Mouse (Mus musculus): ENCODE data around the gene Lcn12. TPM values are rescaled to one million over a fixed set of nuclear protein-coding genes. Genes with fewer than 3 reads are reported as not detected.
A peak's percentile ranks its signal among the peaks of the same experiment; 100 is the strongest.

Gene Lcn12
- polyA plus RNA-seq (2015; fragmentation: Nextera tagmentation; extraction: Ambion mirVana) = not detected in 2 replicates

- no peaks in the 10 kb centered on the region for H3K9me3 ChIP-seq (replicated peaks; ENCODE audit: control insufficient read depth, low read length)
- H3K27ac ChIP-seq (ENCODE audit: low read length) = no peak within 1 kb of the TSS
- no peak within 1 kb of the TSS for H3K4me3 ChIP-seq (replicated peaks; ENCODE audit: low read length)
- H3K4me2 ChIP-seq (ENCODE audit: low read depth, low read length) = no peak within 1 kb of the TSS
- no peaks in the 10 kb centered on the region for H3K27me3 ChIP-seq (ENCODE audit: control insufficient read depth, insufficient read depth, low read length)
- H3K9ac ChIP-seq (ENCODE audit: low read length) = no peak within 1 kb of the TSS
- ATAC-seq (ENCODE audit: insufficient read depth, low FRiP score) = no peak
- H3K36me3 ChIP-seq (ENCODE audit: control insufficient read depth, insufficient read depth, low read length) = no peaks in the 10 kb centered on the region
- no peaks in the 10 kb centered on the region for H3K4me1 ChIP-seq (ENCODE audit: control insufficient read depth, insufficient read depth, low read length)
- WGBS = 89% methylated on average over 5 of the region's 5 CpGs
Measured at GRCm38 (mm10) chr2:25493476-25493961, at the start of gene Lcn12. Lcn12 (minus strand) TSS chr2:25493911.

- no peaks in the 10 kb centered on the region for H3K27me3 ChIP-seq (ENCODE audit: control insufficient read depth, insufficient read depth, low read length)
- H3K9me3 ChIP-seq (replicated peaks; ENCODE audit: control insufficient read depth, low read length) = no peaks in the 10 kb centered on the region
- no peak overlapping the region for H3K27ac ChIP-seq (ENCODE audit: low read length)
- no peak overlapping the region for H3K4me2 ChIP-seq (ENCODE audit: low read depth, low read length)
- no peaks in the 10 kb centered on the region for H3K36me3 ChIP-seq (ENCODE audit: control insufficient read depth, insufficient read depth, low read length)
- no peak overlapping the region for H3K4me3 ChIP-seq (replicated peaks; ENCODE audit: low read length)
- 73% methylated on average over 10 of the region's 10 CpGs for WGBS
- H3K9ac ChIP-seq (ENCODE audit: low read length) = no peak overlapping the region
- ATAC-seq (ENCODE audit: insufficient read depth, low FRiP score) = no peak
- peaks cover 11% of the 10 kb centered on the region for H3K4me1 ChIP-seq (ENCODE audit: control insufficient read depth, insufficient read depth, low read length)
Measured at GRCm38 (mm10) chr2:25541644-25542367, 48.1 kb upstream of the Lcn12 start.

- H3K4me1 ChIP-seq (ENCODE audit: control insufficient read depth, insufficient read depth, low read length) = peaks cover 4% of the 10 kb centered on the region
Measured at GRCm38 (mm10) chr2:25540541-25540948, 46.8 kb upstream of the Lcn12 start.

GRCm38 (mm10) chr2:25536531-25536930, 42.8 kb upstream of the Lcn12 start:
- H3K36me3 ChIP-seq (ENCODE audit: control insufficient read depth, insufficient read depth, low read length) = no peaks in the 10 kb centered on the region
- H3K4me3 ChIP-seq (replicated peaks; ENCODE audit: low read length) = no peak overlapping the region
- no peak overlapping the region for H3K9ac ChIP-seq (ENCODE audit: low read length)
- no peak for ATAC-seq (ENCODE audit: insufficient read depth, low FRiP score)
- H3K27ac ChIP-seq (ENCODE audit: low read length) = no peak overlapping the region
- WGBS = 72% methylated on average over 8 of the region's 8 CpGs
- no peaks in the 10 kb centered on the region for H3K9me3 ChIP-seq (replicated peaks; ENCODE audit: control insufficient read depth, low read length)
- H3K4me2 ChIP-seq (ENCODE audit: low read depth, low read length) = no peak overlapping the region
- no peaks in the 10 kb centered on the region for H3K27me3 ChIP-seq (ENCODE audit: control insufficient read depth, insufficient read depth, low read length)
- H3K4me1 ChIP-seq (ENCODE audit: control insufficient read depth, insufficient read depth, low read length) = no peaks in the 10 kb centered on the region

More at GRCm38 (mm10) chr2:25540541-25540948, 46.8 kb upstream of the Lcn12 start:
- H3K9me3 ChIP-seq (replicated peaks; ENCODE audit: control insufficient read depth, low read length) = no peaks in the 10 kb centered on the region
- no peak for ATAC-seq (ENCODE audit: insufficient read depth, low FRiP score)
- H3K36me3 ChIP-seq (ENCODE audit: control insufficient read depth, insufficient read depth, low read length) = no peaks in the 10 kb centered on the region
- H3K4me3 ChIP-seq (replicated peaks; ENCODE audit: low read length) = no peak overlapping the region
- H3K9ac ChIP-seq (ENCODE audit: low read length) = no peak overlapping the region
- H3K27me3 ChIP-seq (ENCODE audit: control insufficient read depth, insufficient read depth, low read length) = no peaks in the 10 kb centered on the region
- 87% methylated on average over 4 of the region's 4 CpGs for WGBS
- H3K4me2 ChIP-seq (ENCODE audit: low read depth, low read length) = no peak overlapping the region
- no peak overlapping the region for H3K27ac ChIP-seq (ENCODE audit: low read length)

- Histone ChIP-seq H3K27ac (ENCODE audit: low read length) (no peak overlapping the region), H3K9ac (ENCODE audit: low read length) (no peak overlapping the region), H3K4me3 (replicated peaks; ENCODE audit: low read length) (no peak overlapping the region), H3K4me1 (ENCODE audit: control insufficient read depth, insufficient read depth, low read length) (no peaks in the 10 kb centered on the region), H3K36me3 (ENCODE audit: control insufficient read depth, insufficient read depth, low read length) (no peaks in the 10 kb centered on the region), H3K27me3 (ENCODE audit: control insufficient read depth, insufficient read depth, low read length) (no peaks in the 10 kb centered on the region), H3K9me3 (replicated peaks; ENCODE audit: control insufficient read depth, low read length) (no peaks in the 10 kb centered on the region), H3K4me2 (ENCODE audit: low read depth, low read length) (no peak overlapping the region)
- ATAC-seq (ENCODE audit: insufficient read depth, low FRiP score) = no peak
- WGBS = 99% methylated on average over 2 of the region's 2 CpGs
Measured at GRCm38 (mm10) chr2:25534866-25535182, 41.1 kb upstream of the Lcn12 start.

GRCm38 (mm10) chr2:25534178-25534865, 40.6 kb upstream of the Lcn12 start:
- 0 out of 2 replicates have a peak, but pooled peaks cover under 1% of the 10 kb centered on the region for H3K36me3 ChIP-seq (ENCODE audit: control insufficient read depth, insufficient read depth, low read length)
- peak; percentile 37; the same call in 1 of the 2 replicates for ATAC-seq (ENCODE audit: insufficient read depth, low FRiP score)
- H3K4me2 ChIP-seq (ENCODE audit: low read depth, low read length) = no peak overlapping the region
- no peaks in the 10 kb centered on the region for H3K4me1 ChIP-seq (ENCODE audit: control insufficient read depth, insufficient read depth, low read length)
- 84% methylated on average over 3 of the region's 3 CpGs for WGBS
- H3K9ac ChIP-seq (ENCODE audit: low read length) = no peak overlapping the region
- H3K27ac ChIP-seq (ENCODE audit: low read length) = no peak overlapping the region
- H3K9me3 ChIP-seq (replicated peaks; ENCODE audit: control insufficient read depth, low read length) = no peaks in the 10 kb centered on the region
- H3K4me3 ChIP-seq (replicated peaks; ENCODE audit: low read length) = no peak overlapping the region
- H3K27me3 ChIP-seq (ENCODE audit: control insufficient read depth, insufficient read depth, low read length) = no peaks in the 10 kb centered on the region

GRCm38 (mm10) chr2:25533707-25534106, 40.0 kb upstream of the Lcn12 start:
- no peaks in the 10 kb centered on the region for H3K9me3 ChIP-seq (replicated peaks; ENCODE audit: control insufficient read depth, low read length)
- WGBS = 89% methylated on average over 2 of the region's 2 CpGs
- H3K27me3 ChIP-seq (ENCODE audit: control insufficient read depth, insufficient read depth, low read length) = no peaks in the 10 kb centered on the region
- H3K4me2 ChIP-seq (ENCODE audit: low read depth, low read length) = no peak overlapping the region
- no peaks in the 10 kb centered on the region for H3K4me1 ChIP-seq (ENCODE audit: control insufficient read depth, insufficient read depth, low read length)
- H3K27ac ChIP-seq (ENCODE audit: low read length) = no peak overlapping the region
- ATAC-seq (ENCODE audit: insufficient read depth, low FRiP score) = no peak
- no peak overlapping the region for H3K4me3 ChIP-seq (replicated peaks; ENCODE audit: low read length)
- peaks cover 6% of the 10 kb centered on the region; the same call in 1 of the 2 replicates for H3K36me3 ChIP-seq (ENCODE audit: control insufficient read depth, insufficient read depth, low read length)
- H3K9ac ChIP-seq (ENCODE audit: low read length) = no peak overlapping the region

GRCm38 (mm10) chr2:25526510-25527302, 33.0 kb upstream of the Lcn12 start:
- no peak for ATAC-seq (ENCODE audit: insufficient read depth, low FRiP score)
- Histone ChIP-seq H3K36me3 (ENCODE audit: control insufficient read depth, insufficient read depth, low read length) (peaks cover 44% of the 10 kb centered on the region), H3K27ac (ENCODE audit: low read length) (no peak overlapping the region), H3K4me2 (ENCODE audit: low read depth, low read length) (no peak overlapping the region), H3K4me3 (replicated peaks; ENCODE audit: low read length) (no peak overlapping the region), H3K27me3 (ENCODE audit: control insufficient read depth, insufficient read depth, low read length) (no peaks in the 10 kb centered on the region), H3K9ac (ENCODE audit: low read length) (no peak overlapping the region), H3K9me3 (replicated peaks; ENCODE audit: control insufficient read depth, low read length) (no peaks in the 10 kb centered on the region), H3K4me1 (ENCODE audit: control insufficient read depth, insufficient read depth, low read length) (no peaks in the 10 kb centered on the region)
- 87% methylated on average over 9 of the region's 9 CpGs for WGBS

- Histone ChIP-seq H3K9ac (ENCODE audit: low read length) (no peak overlapping the region), H3K9me3 (replicated peaks; ENCODE audit: control insufficient read depth, low read length) (no peaks in the 10 kb centered on the region), H3K27me3 (ENCODE audit: control insufficient read depth, insufficient read depth, low read length) (no peaks in the 10 kb centered on the region), H3K27ac (ENCODE audit: low read length) (no peak overlapping the region), H3K4me1 (ENCODE audit: control insufficient read depth, insufficient read depth, low read length) (no peaks in the 10 kb centered on the region), H3K36me3 (ENCODE audit: control insufficient read depth, insufficient read depth, low read length) (no peaks in the 10 kb centered on the region), H3K4me2 (ENCODE audit: low read depth, low read length) (no peak overlapping the region), H3K4me3 (replicated peaks; ENCODE audit: low read length) (no peak overlapping the region)
- ATAC-seq (ENCODE audit: insufficient read depth, low FRiP score) = no peak
- WGBS = 72% methylated on average over 3 of the region's 3 CpGs
Measured at GRCm38 (mm10) chr2:25509912-25510311, 16.2 kb upstream of the Lcn12 start.
